Mouse (Mus musculus) mesoderm, embryonic 11.5 days (tissue): ENCODE results near the gene Robo1.

Source experiments
- DNase-seq: peaks from one replicate; pipeline ENCODE4 v3.0.0-alpha.2; 2012; ENCODE audit warnings: low read depth, low spot score

Gene Robo1

DNA sequence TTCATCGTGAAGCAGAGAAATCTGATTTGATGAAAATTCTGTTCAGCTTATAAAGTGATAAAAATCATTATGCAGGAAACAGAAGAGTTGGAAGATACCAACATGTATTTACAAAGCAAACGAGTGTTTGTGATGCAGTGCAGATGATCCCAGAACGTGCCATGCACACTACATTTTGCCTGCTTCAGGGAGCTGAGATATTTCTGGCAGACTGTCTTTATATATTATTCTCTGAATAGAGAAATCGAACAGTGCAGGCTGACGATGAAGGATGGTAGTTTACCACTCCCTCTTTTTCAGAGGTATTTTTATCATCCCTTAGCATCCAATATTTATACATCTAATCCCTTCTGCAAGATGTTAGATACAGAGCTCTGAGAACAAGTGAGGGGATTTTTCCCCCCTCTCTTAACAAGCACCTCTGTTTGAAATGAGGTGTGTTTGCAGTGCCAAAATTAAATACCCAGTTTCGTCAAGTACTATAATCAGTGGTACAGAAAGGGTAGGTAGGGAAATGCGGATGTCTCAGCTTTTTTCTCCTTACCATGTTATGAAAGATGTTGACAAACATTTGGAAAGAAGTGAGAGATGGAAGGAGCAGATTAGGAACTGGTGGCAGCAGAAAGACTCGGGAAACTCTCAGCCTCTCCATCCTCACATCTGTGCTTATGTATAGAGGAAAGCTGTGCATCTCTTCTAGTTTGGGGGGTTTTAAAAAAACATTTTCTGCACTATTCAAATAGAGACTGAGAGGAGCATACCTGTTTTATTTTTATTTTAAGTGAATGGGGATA lies at the start of gene Robo1:
Gene Robo1, plus strand, starts transcription at position 770 of the 794 bp plus-strand sequence.
- no peak for DNase-seq

DNA sequence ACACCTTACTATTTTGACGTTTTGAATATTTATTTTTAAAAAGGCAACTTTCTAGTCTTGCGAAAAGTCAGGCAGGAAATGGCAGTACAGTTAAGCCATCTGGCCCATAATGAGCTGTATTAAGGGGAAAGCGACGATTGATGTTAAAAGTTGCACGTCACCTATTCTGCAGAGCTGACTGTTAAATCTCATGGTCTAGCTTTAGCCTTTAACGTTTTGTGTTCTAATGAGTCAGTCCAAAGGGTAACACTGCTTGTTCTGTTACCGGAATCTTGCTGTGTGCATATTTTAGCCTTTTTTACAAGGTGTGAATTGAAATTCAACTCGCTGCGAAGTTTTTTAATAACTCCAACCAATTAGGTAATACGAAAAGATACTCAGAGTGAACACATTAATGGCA lies 40.3 kb upstream of the Robo1 start:
- DNase-seq = no peak

DNA sequence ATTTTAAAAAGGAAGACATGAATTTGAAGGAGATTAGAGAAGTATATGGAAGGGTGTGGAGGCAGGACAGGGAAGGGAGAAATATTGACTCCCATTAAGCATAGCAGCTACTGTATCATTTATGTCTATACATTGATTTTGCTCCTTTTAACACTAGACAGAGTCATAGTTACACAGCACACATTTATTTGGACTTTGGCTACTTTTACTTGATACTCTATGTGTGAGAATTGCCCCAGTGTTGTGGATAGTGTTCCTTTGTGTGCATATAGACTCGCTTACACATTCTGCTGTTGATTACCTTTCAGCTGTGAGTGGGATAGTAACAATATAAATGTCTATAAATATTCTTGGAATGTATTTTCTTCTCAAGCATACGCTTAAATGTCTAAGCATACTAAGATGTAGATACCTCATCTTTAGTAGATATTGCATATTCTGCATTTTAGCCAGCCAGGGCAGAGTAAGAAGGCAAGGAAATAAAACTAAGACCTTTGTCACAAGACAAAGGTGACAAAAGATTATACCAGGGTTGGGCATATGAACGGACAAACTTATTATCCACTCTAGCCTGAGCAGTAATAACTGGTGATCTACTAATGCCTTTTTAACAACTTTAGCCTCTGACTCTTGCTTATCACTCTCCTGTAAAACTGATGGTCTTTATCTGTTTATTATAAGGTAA lies 31.6 kb upstream of the Robo1 start:
- DNase-seq = no peak

DNA sequence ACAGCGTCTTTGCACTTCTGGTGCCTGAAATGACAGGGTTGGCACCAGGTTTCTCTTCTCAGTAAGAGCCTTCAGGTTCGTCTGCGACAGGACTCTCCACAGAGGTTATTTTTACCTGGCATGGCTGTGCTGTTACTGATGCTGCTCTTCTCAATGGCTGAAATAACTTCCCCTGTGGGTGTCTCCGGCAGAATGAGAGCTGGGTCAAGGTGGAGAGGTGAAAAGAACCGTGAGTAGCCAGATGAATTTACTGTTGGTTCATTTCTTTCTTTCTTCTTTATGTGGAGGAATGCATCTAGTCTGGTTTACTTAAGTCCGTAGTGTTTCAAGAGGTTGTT lies 194 bp downstream of the Robo1 start:
- DNase-seq = no peak

DNA sequence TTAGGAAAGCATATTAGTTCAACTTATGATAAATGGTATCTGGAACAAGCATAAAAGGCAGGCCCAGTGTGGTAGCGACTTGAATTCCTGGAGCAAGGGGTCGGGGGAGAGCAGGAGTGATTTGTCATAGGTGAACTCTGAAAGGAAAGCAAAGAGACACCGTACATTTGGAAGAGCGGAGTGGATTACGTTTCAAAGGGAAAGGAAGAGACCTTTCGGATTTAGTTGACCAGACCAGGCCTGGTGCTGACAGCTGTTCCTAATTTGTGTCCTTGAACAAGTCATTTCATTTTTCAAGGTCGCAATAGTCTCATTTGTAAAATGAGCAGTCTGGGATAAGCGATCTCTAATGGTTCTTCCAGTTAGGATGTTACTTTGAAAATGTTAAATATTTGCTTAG lies 19.2 kb downstream of the Robo1 start:
- DNase-seq = peak; percentile 62

DNA sequence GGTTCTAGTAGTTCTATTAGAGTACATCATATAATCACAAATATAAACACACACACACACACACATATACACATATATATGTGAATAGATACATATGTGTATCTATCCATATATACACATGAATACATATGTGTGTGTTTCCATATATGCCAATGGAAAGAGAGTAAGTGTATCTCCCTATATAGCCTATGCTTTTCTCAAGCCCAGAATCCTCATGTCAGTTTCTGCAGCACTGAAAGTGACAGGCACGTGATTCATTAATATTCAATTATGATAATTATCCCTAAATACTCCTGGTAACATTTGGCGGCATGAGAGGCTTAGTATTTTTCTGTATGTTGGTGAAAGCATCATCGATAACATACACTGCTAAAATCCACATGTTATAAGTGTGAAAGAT lies 20.5 kb downstream of the Robo1 start:
- no peak for DNase-seq

DNA sequence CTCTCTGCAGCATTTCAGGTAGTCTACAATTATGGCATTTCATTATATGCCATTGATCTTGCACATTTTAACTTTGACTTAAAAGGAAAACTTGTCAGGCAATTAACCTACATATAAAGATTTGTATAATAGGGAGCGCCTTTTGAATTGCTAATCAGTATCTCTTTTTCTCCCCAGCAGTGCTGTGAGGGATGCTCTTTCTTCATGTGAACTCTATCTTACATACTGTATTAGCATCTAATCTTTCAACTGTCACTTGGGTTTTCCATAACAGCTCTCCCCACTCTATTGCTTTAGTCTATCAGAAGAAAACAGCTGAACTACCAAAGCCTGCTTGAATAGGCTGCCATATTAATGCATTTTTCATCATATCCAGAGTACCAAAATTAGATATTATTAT lies 29.7 kb downstream of the Robo1 start:
- DNase-seq = no peak

DNA sequence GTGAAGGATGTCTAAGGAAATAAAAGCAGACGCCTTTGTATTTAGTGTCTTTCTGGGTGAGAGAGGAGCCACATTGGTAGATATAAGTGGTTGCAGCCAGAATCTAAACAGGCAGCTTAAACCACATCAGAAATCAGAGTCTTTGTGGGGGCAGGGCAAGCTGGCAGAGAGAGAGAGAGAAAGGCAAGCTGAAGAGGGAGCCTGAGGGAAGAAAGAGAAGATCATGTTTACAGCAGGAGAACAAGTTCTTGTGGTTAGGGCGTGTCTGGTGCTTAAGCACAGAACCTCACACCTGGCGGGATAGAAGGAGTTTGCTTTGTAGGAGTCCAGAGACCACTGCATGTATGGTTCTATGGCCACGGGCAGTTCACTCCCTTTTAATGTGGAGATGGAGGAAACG lies 42.3 kb downstream of the Robo1 start:
- DNase-seq = no peak

DNA sequence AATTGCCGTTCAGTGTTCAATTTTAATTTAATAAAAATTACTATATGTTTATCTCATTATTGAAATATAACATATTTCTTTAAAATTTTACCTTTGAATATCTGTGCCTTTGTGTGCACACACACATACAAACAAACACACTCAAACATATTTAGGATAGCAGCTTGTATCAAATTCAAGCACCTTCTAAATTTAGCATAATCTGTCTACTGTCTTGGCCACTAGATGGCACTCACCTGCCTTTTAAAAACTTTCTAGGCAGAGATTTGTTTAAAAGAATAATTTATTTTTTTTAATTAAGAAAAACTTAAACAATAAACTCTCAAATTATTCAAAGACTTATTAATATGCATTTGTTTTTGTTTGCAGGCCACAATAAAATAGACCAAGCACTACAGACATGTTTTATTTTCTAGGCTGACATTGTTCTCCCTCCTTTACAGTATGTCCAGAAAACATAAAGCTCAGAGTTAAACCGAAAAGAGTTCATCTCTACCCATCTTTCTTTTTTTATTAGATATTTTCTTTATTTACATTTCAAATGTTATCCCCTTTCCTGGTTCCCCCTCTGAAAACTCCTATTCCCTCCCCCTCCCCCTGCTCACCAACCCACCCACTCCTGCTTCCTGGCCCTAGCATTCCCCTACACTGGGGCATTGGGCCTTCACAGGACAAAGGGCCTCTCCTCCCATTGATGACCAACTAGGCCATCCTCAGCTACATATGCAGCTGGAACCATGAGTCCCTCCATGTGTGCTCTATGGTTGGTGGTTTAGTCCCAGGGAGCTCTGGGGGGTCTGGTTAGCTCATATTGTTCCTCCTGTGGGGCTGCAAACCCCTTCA lies 48.6 kb downstream of the Robo1 start:
- peak; percentile 33 for DNase-seq

DNA sequence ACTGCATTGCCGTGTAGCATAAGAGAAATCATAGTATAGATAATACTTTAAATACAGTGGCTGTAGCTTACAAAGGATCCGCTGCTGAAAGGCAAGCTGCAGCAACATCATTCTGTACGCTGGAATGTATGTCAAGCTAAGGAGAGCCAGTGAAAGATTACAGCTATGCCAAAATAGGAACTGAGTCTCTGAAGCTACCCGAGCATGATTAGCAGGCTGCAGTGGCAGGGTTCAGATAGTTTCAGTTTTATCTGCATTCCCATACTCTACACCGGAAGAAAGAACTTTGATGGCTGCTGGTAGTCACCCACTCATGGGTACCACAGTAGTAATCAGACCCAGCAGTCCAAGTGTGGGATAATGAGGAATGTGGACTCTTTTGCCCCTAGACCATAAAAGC lies 68.8 kb downstream of the Robo1 start:
- no peak for DNase-seq

DNA sequence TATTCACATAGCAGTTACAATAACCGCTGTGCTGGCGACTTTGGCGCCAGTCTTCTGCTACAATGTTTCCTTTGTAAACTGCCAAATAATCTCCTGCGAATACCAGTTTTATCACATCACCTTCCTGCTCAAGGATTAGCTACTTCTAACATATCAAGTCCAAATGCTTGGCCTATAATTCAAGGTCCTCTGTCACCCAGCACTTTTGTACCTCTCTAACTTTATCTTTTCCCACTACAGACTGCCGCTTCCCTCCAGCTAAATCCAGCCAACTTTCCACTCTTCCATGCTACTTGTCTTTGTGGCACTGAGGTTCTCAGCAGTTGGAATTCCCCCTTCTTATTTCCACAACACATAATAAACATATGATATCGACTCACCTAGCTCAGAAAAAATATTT lies 73.7 kb downstream of the Robo1 start:
- no peak for DNase-seq

DNA sequence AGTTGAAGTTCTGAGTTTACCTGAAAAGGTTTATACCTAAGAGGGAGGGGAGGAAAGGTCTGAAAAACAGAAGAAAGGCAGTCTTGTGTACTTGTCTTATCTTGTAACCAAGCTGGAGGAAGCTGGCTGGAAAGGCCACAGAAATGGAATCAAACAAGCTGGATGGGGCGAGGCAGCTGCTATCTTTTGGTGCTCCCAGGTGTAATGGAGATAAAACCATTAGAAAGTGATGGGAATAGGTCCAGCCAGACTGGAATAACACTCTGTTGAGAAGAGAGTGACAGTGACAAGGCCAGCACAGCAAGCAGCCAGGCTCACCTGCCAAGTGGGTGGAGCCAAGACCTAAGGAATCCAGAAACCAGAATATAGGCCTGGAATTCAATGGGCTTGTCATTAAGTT lies 75.5 kb downstream of the Robo1 start:
- no peak for DNase-seq

DNA sequence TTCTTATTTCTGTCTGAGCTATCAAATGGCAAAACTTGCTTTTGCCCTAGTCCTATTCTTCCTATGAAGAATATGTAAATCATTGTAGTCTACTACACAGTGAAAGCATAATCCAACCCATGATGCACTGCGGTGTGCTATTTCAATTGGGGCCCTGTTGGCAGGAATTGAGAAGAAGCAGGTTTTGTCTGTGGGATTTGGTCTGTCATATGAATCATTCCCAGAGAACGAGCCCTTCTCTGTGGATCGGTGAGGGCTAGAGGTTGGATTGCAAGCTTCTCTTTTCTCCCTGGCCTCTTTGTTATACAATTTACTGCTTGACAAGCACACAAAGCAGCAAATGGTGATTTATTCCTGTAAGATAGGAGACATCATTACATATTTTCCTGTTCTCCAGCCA lies 85.4 kb downstream of the Robo1 start:
- DNase-seq = peak; percentile 59

DNA sequence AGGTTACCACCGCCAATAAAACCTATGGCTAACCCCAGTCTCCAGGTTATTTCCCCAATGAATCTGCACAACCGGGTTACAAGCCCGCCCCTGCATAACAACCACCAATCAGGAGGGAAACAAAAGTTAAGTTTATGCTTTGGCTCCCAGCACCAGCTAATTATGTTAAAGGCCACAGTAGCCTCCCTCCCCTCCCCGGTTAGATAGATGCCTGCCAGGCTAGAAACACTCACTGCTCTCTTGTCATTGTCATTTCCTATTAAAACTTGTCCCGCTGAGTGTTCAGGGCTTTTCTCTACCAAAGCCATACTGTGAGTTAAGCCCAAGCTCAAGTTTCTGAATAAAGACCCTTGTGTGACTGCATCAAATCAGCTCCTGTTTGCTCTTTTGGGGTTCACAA lies 90.7 kb downstream of the Robo1 start:
- DNase-seq = no peak

DNA sequence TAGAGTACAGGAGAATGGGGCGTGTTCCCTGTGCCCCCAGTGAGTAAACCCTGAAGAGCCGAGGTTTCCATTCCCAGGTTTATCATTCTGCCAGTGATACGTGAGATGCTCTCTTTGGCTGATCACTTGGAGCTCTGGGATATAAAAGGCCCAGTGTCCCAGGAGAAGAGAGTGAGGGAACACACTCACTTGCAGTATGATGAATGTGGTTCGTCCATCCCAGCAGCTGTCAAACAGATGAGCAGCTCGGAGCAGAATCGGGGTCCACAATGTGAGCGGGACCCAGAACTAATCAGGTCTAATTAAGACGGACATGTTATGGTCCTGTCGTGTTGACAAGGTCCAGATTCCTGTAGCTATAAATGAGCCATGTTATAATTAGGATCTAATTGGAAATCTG lies 94.3 kb downstream of the Robo1 start:
- peak; percentile 54 for DNase-seq

DNA sequence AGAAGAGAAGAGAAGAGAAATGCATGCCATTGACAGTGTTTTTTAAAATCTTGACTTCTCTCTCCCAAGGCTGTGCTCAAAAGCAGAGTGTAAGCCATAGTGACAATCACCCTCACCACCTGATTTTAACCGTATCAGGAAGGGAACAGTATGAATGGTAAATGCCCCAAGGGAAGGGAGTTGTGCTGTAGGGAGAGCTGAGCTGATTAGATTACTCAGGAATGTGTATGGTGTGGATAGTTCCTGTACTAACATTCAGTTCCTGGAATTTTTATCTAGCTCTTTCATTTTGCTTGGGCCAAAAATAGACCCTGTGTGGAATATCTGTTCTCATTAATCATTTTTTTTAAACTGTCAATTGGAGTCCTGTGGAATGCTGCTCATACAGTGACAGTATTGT lies 101.7 kb downstream of the Robo1 start:
- peak; percentile 22 for DNase-seq

DNA sequence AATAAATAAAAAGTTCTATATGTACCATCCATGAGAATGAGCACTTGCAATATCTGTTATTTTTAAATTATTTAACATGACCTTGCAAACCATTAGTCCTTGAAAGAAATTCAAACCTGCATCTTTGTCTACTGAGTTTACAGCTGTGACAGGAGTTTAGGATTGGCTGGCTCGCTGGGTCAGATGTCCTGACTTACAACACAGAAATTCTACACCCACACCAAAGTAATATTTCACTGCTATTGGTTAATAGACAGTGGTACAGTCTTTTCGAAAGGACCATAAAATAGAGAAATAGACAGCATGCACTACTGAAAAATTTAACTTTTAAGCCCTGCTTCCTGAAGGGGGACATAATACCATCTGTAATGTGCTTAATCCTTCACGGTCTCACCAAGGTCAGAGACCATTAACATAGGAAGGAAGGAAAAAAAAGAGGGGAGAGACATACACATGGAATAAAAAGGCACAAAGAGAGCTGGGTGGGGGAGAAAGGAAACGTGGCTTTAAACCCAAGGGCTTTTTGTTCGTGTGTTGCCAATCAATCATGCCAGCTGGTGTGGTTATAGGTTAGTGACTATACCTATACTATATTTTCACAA lies 103.7 kb downstream of the Robo1 start:
- DNase-seq = peak; percentile 40

DNA sequence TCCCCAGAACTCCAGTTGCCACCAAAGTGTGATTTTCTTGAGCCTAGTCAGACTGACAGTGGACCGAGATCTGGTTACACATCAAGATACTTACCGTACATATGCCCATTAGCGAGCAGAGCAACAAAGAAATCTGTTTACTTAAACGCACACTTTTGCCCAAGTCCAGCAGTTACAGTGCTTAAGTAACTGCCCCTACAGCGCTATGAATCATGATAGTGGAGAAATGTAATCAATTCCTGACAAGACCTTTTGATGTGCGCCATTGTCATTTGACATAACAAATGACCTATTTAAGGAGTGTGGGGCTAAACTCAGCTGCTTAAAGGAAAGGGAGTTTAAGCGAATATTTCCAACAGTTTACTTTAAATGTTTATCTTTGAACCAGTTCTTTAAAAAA lies 104.8 kb downstream of the Robo1 start:
- DNase-seq = peak; percentile 53

DNA sequence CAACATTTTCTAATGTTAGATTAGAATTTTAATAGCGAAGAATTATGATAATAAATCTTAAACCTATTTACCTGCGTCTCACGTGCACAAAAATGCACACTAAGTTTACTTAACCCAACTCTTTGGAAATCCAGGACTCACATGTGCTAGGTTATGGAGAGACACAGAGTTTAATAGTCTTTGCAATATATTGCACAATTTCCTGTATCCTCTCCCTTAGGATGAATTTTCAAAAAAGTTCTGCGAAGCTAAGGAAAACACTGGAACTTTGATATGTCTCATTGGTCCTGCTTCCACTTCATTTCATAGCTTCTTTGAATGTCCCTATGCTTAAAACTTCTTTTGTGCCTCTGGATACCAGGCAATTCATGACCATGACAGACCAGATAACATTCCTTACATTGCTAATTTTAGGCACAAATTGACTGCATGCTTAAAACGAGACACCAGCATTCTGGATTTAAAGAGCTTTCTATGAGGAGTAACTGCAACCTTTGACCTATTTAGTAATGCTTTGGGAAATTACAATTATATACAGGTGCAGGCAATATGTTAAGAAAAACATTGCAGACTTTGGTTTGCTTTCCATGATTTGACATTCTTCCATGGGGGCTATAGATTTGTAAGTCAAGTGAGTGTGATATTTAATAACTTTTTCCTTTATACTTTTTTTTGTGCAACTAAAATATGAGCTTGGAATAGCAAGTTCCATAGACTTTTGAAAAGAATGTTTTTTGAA lies 111.4 kb downstream of the Robo1 start:
- peak; percentile 12 for DNase-seq

DNA sequence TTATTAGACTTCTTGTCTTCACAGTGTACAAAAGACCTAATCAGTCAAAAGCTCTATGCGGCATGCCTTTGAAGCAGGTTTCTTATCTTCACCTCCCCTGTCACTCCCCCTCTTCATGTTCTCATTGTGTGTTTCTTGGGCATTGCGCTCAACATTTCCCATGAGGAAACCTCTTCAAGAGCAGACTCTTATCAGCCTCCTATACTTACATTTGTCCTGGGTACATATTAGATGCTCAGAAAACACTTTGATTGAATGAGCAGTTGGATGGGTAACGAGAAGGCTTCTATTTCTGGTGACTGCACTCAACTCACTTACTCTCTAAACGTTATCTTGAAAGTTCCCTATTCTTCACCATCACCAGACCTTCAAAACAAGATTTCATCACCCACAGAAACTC lies 114.3 kb downstream of the Robo1 start:
- no peak for DNase-seq

DNA sequence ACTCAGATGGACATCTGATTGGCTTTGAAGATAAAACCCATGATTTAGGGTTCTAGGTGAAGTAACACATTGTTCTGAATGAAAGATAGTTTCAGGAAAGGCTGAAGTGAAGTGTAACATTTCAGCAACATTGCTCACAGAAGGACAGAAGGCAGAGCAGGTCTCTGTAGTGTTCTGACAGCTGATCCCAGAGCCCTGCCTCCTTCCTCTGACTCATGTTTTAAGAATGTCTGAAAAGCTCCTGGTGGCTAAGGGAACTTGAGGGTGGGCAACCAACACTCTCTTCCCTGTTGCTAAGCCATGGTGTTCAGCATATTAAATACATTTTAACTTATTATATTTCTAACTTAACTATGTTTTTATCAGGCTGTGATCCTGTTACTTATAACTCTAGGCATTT lies 126.3 kb downstream of the Robo1 start:
- peak; percentile 36 for DNase-seq
